Mouse (Mus musculus) kidney, embryonic 16.5 days (tissue): ENCODE measurements around the gene Zfhx3. TPM values are rescaled to one million over a fixed set of nuclear protein-coding genes. Genes with fewer than 3 reads are reported as not detected.

Experiments
- ATAC-seq: fragments of 200-750 bp; cut with Nextera tagmentation; 2 replicates; pipeline ENCODE4 v1.8.0; 2017; ENCODE audit warnings: moderate TSS enrichment; ENCODE audit not compliant: low FRiP score, low TSS enrichment
- H3K27ac ChIP-seq: fragments of 300-500 bp; sonication (generic); 2 replicates; pipeline ENCODE4 v1.5.1; 2014; ENCODE audit warnings: low read length
- H3K27me3 ChIP-seq: fragments of 300-500 bp; sonication (generic); 2 replicates; pipeline ENCODE4 v1.6.1; 2014; ENCODE audit warnings: low read length, control low read depth, mixed read lengths; ENCODE audit not compliant: insufficient read depth
- H3K36me3 ChIP-seq: fragments of 300-500 bp; sonication (generic); 2 replicates; pipeline ENCODE4 v1.6.1; 2014; ENCODE audit warnings: low read length, control low read depth, mixed read lengths; ENCODE audit not compliant: insufficient read depth
- H3K4me1 ChIP-seq: fragments of 300-500 bp; sonication (generic); 2 replicates; pipeline ENCODE4 v1.6.1; 2014; ENCODE audit warnings: low read length, control low read depth, mixed read lengths; ENCODE audit not compliant: insufficient read depth
- H3K4me2 ChIP-seq: fragments of 300-500 bp; sonication (generic); replicated peaks from 2 replicates; pipeline ENCODE4 v1.6.1; 2014; ENCODE audit warnings: low read depth, low read length
- H3K4me3 ChIP-seq: fragments of 300-500 bp; sonication (generic); 2 replicates; pipeline ENCODE4 v1.5.1; 2014; ENCODE audit warnings: mild to moderate bottlenecking, low read length
- H3K9ac ChIP-seq: fragments of 300-500 bp; sonication (generic); replicated peaks from 2 replicates; pipeline ENCODE4 v1.6.1; 2014; ENCODE audit warnings: low read length
- H3K9me3 ChIP-seq: fragments of 300-500 bp; sonication (generic); 2 replicates; pipeline ENCODE4 v1.6.1; 2016; ENCODE audit warnings: low read length, control low read depth
- WGBS: fragments of 180-500 bp; shearing (Covaris S2); extraction: QIAGEN DNeasy Blood & Tissue Kit; methylation state at CpG from one replicate; pipeline ENCODE4 v1.1.7; 2014; 5-methylcytosine and 5-hydroxymethylcytosine counted together
- polyA plus RNA-seq: library from polyadenylated mRNA; unstranded; fragments of >200 nt; fragmentation: Nextera tagmentation; extraction: Ambion mirVana; gene quantifications from 2 replicates; pipeline ENCODE4 v1.2.1, GENCODE M21; 2015

Zfhx3 gene
- polyA plus RNA-seq, 1 experiment from 2014 or later: 6.6 TPM

DNA sequence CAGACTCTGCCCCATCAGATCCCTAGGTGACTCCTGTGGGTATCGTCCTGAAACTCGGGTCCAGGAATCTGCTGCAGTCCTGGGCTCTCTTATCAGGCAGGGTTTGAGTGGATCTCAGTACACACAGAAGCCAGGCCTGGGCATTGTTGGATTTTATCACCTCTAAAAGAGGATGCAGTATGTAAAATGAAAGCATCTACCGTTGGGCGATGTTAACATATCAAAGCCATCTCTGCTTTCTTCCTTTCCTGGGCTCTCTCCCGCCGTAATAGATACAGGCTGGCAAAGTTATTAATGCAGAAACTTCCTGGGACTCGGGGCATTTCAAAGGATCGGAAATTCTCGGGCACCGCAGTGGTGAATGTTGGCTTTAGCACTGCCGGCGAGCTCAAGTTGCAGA, 537.7 kb downstream of the Zfhx3 start:
- H3K4me1 ChIP-seq: peaks cover 5% of the 10 kb centered on the region
- H3K27ac ChIP-seq: no peak overlapping the region
- H3K4me3 ChIP-seq: no peak overlapping the region
- no peaks in the 10 kb centered on the region for H3K36me3 ChIP-seq
- no peak for ATAC-seq
- no peaks in the 10 kb centered on the region for H3K27me3 ChIP-seq
- H3K9me3 ChIP-seq: no peaks in the 10 kb centered on the region
- peak overlapping the region; percentile 14; the same call in 1 of the 2 replicates for H3K4me2 ChIP-seq
- WGBS: 38% methylated on average over 12 of the region's 12 CpGs
- H3K9ac ChIP-seq: no peak overlapping the region

DNA sequence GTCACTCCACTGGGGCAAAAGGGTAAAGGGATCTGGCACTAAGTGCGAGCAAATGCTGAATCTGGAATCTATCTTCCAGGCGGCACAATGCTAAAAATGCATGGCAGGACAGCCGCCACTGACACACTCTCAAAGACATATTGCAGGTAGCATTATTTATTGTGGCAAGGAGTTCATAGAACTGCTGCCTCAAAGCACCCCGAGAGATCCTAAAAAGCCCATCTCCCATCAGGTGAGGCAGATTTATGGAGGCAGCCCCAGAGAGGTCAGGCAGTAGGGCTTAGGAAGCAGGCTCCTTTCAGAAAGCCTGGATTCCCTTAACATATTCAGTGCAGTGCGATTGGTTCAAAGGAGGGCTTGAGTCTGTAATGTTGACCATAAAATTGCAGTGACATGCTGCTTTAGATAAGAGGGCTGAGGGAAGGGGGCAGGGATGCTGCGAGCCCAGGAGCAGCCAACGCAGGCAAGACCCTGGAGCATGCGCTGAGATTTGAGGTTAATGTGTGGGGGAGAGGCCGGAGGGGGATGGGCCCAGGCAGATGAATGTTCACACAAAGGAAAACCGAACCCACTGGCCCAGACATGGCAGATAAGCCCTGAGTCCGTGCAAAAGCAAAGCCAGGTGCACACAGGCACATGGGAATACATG, 538.8 kb downstream of the Zfhx3 start:
- no peak overlapping the region for H3K9ac ChIP-seq
- H3K27ac ChIP-seq: no peak overlapping the region
- 23% methylated on average over 11 of the region's 11 CpGs for WGBS
- ATAC-seq: peak; percentile 39
- H3K4me2 ChIP-seq: no peak overlapping the region
- H3K4me3 ChIP-seq: no peak overlapping the region
- no peaks in the 10 kb centered on the region for H3K36me3 ChIP-seq
- peaks cover 5% of the 10 kb centered on the region for H3K4me1 ChIP-seq
- H3K27me3 ChIP-seq: no peaks in the 10 kb centered on the region
- H3K9me3 ChIP-seq: no peaks in the 10 kb centered on the region

DNA sequence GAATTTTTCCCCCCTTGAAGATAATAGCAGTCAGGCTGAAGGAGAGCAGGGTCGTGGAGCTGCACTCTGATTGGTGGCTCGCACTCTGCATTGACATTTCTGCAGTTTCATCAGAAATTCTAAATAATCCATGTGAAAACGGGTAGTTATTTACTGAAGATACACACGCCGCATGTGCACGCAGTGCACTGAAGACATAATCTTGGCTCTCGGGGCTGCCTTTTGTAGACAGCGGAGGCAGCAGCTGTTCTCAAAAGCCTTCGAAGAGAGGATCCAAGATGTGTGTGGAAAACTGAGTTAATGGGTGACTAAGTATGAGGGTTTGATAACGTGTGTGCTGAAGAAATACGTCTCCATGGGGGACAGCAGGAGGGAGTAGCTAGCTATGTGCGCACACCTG, 553.7 kb downstream of the Zfhx3 start:
- H3K9me3 ChIP-seq: no peaks in the 10 kb centered on the region
- H3K27ac ChIP-seq: no peak overlapping the region
- no peaks in the 10 kb centered on the region for H3K27me3 ChIP-seq
- no peak overlapping the region for H3K4me2 ChIP-seq
- WGBS: 77% methylated on average over 12 of the region's 12 CpGs
- H3K4me1 ChIP-seq: no peaks in the 10 kb centered on the region
- H3K36me3 ChIP-seq: no peaks in the 10 kb centered on the region
- H3K9ac ChIP-seq: no peak overlapping the region
- no peak overlapping the region for H3K4me3 ChIP-seq
- ATAC-seq: no peak

DNA sequence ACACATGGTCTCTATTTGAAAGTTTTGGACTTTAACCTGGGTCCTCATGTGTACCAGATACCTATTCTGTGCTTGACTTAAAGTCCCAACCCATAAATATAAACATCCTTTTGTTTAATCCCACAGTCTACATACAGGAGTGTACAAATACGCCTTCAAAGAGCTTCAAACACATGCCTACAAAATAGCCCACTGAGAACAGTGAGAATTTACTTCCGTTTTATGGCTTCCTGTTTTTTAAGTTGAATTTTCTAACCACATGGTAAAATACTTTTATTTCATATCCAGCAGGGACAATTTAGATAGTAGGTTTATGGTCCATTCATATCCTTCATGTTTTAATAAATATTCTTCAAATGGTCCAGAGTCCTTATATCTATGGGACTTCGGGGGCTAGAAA, 564.3 kb downstream of the Zfhx3 start:
- no peak overlapping the region for H3K4me2 ChIP-seq
- H3K27me3 ChIP-seq: no peaks in the 10 kb centered on the region
- no peak overlapping the region for H3K9ac ChIP-seq
- no peaks in the 10 kb centered on the region for H3K4me1 ChIP-seq
- ATAC-seq: no peak
- no peak overlapping the region for H3K27ac ChIP-seq
- WGBS: 85% methylated on average over 3 of the region's 3 CpGs
- H3K4me3 ChIP-seq: no peak overlapping the region
- H3K36me3 ChIP-seq: no peaks in the 10 kb centered on the region
- H3K9me3 ChIP-seq: no peaks in the 10 kb centered on the region

DNA sequence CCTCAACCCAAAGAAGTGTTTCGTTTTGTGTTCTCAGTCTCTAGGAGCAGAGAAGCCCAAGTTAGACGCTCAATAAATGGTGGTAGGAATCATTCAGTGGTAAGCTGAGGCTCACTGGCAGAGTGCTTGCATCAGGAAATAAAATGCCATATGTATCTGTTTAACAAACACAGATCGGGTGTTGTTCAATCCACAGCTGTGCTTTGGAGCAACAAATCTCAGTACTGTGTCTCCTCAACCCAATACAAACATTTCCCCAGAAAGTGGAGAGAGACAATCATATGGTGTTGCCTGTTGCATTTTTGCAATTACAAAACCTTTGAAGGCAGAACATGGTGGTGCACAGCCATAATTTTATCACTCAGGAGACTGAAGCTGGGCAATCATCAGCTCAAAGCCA, 565.3 kb downstream of the Zfhx3 start:
- Histone ChIP-seq H3K9me3 (no peaks in the 10 kb centered on the region), H3K9ac (no peak overlapping the region), H3K4me3 (no peak overlapping the region), H3K36me3 (no peaks in the 10 kb centered on the region), H3K27me3 (no peaks in the 10 kb centered on the region), H3K4me2 (no peak overlapping the region), H3K27ac (no peak overlapping the region), H3K4me1 (no peaks in the 10 kb centered on the region)
- WGBS: 84% methylated on average over 3 of the region's 3 CpGs
- no peak for ATAC-seq

DNA sequence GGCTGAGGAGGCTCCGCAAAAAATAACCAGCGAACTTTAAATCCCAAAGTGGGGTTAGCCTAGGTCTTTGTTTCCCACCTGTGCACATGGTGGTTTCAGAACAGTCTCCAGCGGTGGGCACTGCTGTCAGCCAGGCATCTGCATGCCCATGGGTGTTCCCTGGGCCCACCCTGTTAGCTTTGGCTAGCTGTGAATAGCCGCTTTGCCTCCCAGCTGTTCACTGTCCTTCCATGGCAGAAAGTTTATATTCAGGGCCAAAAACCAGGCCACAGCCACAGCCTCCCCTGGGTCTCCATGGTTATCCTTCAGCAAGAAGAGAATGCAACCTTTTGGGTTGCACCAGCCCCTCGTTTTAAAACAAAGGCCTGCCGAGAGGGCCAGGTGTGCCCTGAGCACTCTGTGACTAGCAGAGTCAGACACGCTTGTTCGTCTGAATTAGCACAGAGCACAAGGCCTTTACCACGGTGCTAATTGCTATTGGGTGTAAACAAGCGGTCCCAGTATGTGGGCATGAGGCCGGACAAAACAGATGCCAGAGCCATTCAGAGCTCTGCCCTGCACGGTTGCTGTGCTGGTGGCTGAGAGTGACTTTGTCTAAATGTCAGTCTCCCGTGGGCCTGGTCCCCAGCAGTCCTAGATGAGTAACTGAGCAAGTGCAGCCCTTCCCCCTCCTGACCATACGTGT, 568.3 kb downstream of the Zfhx3 start:
- Histone ChIP-seq H3K9me3 (no peaks in the 10 kb centered on the region), H3K4me1 (no peaks in the 10 kb centered on the region), H3K9ac (no peak overlapping the region), H3K4me2 (no peak overlapping the region), H3K36me3 (no peaks in the 10 kb centered on the region), H3K27me3 (no peaks in the 10 kb centered on the region), H3K4me3 (no peak overlapping the region), H3K27ac (no peak overlapping the region)
- WGBS: 60% methylated on average over 14 of the region's 14 CpGs
- ATAC-seq: no peak

DNA sequence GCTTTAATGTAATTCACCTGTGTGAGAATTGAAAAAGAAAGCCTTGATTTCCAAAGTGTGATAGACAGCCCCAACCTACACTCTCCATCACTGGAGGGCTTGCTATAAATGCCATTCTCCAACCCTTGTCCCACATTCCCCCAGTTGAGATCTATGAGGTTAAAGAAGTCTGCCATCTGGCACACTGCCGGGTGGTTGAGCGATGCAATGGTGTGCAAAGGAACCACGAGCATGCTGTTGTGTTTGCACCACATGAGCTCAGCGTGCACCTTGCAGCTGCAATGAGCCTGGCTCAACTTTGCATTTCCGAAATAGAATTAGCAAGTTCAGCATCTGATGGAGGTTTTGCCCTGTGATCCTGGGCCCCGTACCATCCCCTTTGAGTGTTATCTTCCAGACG, 575.7 kb downstream of the Zfhx3 start:
- 93% methylated on average over 7 of the region's 7 CpGs for WGBS
- Histone ChIP-seq H3K4me2 (no peak overlapping the region), H3K9me3 (no peaks in the 10 kb centered on the region), H3K9ac (no peak overlapping the region), H3K27me3 (no peaks in the 10 kb centered on the region), H3K4me1 (no peaks in the 10 kb centered on the region), H3K27ac (no peak overlapping the region), H3K36me3 (no peaks in the 10 kb centered on the region), H3K4me3 (no peak overlapping the region)
- ATAC-seq: no peak

DNA sequence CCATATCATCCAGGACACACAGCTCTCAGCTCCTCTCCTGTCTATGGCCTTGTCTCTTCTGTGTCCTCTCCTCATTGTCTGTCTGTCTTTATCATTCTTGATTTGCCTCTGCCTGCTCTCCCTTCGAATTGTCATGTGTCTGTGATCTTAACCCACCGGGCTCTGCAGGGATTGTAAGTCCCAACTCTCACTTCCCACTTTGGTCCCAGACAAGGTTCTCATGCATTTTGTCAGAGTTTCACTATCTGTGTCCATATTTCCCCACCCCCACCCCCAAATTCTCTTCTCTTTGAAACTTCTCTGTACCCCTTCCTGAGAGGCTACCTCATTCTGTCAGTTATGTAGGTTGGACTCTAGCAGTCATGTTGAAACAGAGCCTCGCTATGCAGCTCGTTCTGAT, 579.6 kb downstream of the Zfhx3 start:
- no peak overlapping the region for H3K4me2 ChIP-seq
- ATAC-seq: no peak
- H3K9ac ChIP-seq: no peak overlapping the region
- no peaks in the 10 kb centered on the region for H3K4me1 ChIP-seq
- H3K36me3 ChIP-seq: no peaks in the 10 kb centered on the region
- H3K4me3 ChIP-seq: no peak overlapping the region
- no peaks in the 10 kb centered on the region for H3K27me3 ChIP-seq
- no peaks in the 10 kb centered on the region for H3K9me3 ChIP-seq
- WGBS: 95% methylated on average over 4 of the region's 4 CpGs
- H3K27ac ChIP-seq: no peak overlapping the region

DNA sequence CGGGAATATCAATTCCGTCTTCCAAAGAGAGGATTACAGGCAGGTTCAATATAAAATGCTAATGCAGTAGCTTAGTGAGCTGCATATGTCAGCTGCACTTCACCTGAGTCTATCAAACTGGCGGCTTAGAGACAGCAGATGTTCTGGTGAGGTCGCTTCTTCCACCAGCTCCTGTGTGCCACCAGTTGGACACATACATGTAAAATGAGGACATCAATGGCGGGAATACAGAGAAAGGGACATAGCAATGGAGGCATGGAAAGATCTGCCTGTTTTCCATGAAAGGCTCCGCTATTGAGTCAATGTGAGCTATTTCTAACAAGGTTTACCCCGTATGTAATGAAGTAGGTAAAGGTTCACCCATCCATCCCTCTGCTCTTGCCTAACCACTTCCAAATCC, 587.0 kb downstream of the Zfhx3 start:
- Histone ChIP-seq H3K4me1 (no peaks in the 10 kb centered on the region), H3K9ac (no peak overlapping the region), H3K27me3 (no peaks in the 10 kb centered on the region), H3K4me2 (no peak overlapping the region), H3K36me3 (no peaks in the 10 kb centered on the region), H3K4me3 (no peak overlapping the region), H3K27ac (no peak overlapping the region), H3K9me3 (no peaks in the 10 kb centered on the region)
- WGBS: 94% methylated on average over 7 of the region's 7 CpGs
- ATAC-seq: no peak

DNA sequence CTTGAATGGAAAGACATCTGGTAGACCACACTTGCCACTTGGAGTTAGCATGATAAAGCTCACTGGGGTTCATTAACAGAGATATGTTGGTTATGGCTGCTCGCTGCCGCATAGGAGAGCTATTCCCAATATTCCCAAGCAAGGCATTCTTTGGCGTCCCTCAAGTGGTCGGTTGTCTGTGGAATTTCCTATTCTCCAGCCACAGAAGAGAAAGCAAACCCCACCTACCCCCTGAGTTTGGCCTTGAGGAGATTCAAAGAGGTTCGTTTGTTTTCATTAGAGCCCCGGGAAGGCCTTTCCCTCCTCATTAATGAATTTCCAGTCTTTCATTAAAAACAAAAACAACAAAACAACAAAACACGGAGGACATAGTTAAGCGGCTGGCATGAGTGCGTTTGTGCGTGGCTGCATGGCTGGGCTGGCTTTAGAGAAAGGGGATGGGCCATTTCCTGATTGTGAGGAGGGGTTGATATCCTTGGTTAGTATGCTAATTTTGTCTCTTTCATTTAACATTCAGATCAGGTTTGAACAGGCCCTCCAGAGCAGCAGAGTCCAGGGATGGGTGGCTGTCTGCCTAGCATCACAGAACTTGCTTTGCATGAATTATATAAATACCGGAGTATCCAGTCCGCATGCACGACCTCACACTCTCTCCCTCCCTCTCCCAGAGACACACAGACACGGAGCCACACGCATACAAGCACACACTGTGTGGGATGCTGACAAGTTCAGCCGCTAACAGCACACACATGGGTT, 592.9 kb downstream of the Zfhx3 start:
- Histone ChIP-seq H3K27ac (no peak overlapping the region), H3K27me3 (no peaks in the 10 kb centered on the region; the same call in 1 of the 2 replicates), H3K4me1 (no peaks in the 10 kb centered on the region), H3K4me3 (no peak overlapping the region), H3K9ac (no peak overlapping the region), H3K9me3 (no peaks in the 10 kb centered on the region), H3K36me3 (no peaks in the 10 kb centered on the region), H3K4me2 (no peak overlapping the region)
- ATAC-seq: no peak
- WGBS: 87% methylated on average over 16 of the region's 16 CpGs
